Mouse (Mus musculus) thymus, adult 2 months (tissue): ENCODE data around the gene Ttc7b.

ENCODE experiments used
- CTCF ChIP-seq: fragments of 200-500 bp; IDR thresholded peaks from 2 replicates; pipeline ENCODE4 v1.5.1; 2012; ENCODE audit warnings: mild to moderate bottlenecking, control low read depth, low read length, moderate library complexity, borderline replicate concordance; ENCODE audit not compliant: control insufficient read depth, poor library complexity, insufficient read depth; ENCODE audit errors: extremely low read depth
- POLR2A ChIP-seq: fragments of 200-500 bp; IDR thresholded peaks from 2 replicates; pipeline ENCODE4 v1.6.1; 2012; ENCODE audit warnings: mild to moderate bottlenecking, low read length, control low read depth, moderate library complexity; ENCODE audit not compliant: control insufficient read depth, poor library complexity, insufficient read depth; ENCODE audit errors: extremely low read depth

DNA sequence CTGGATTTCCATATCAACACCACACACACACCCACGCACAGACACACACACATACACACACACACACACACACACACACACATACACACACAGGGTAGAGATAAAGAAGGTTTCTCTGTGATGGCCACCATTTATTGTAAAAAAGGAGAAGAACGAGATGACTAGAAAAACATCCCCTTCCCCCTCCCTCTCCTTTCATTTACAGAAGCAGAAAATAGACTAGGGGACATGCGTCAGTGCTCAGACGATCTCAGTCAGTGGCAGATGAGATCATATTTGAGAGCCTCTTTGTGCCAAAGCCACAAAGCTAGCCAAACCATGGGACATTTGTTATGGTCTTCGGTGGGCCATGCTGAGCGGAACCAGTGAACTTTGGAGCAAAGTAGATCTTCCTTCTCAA is 75.4 kb downstream of the Ttc7b start:
- no peak for TF ChIP-seq POLR2A
- TF ChIP-seq CTCF: no peak
